8 mouse cellular contexts compared by ENCODE assay signal in the genomic region with DNA sequence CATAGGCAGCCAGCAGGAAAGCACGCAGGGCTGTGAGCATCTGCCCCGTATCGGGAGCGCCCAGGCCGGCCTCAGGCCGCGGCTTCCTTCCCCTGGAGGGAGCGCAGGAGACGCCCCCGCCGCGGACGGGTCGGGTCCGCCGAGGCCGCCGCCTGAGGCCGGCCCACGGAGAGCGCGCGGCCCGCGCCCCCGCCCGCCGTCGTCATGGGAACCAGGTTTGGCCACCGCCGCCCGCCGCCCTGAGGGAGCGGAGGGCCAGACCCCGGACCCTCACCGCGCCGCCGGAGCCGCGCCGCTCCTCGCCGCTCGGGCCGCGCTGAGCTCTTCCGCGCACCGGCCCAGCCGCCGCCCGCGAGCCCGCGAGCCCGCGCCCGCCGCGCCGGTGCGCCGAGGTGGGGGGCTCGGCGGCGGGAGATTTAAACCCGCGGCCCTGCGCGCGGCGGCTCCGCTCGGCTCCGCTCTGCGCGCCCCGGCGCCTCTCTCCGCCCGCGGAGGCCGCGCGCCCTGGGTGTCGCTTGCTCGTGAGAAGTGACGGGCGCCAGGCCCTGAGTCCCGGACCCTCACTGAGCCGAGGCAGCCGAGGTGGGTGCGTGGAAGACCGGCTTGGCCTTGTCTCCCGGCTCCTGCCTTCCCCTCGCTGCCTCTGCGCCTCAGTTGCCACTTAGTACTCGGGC. TPM values are rescaled to one million over a fixed set of nuclear protein-coding genes. Genes with fewer than 3 reads are reported as not detected.
A peak's percentile ranks its signal among the peaks of the same experiment; 100 is the strongest.
DNase-seq lines count a peak whose midpoint lies in the region; ATAC-seq lines count a peak whose summit lies in the region.

A gene (minus strand): TSS at position 389 of the 674 bp plus-strand sequence.

- no peaks in the 10 kb centered on the region for H3K36me3 ChIP-seq in erythroblast, embryonic 14.5 days (ENCODE audit: control insufficient read depth)
- H3K36me3 ChIP-seq in intestine, embryonic 16.5 days (ENCODE audit: control insufficient read depth, insufficient read depth, low read length), result no peaks in the 10 kb centered on the region
- no peaks in the 10 kb centered on the region for H3K36me3 ChIP-seq in limb, embryonic 11.5 days (ENCODE audit: control insufficient read depth, insufficient read depth, low read length)
- no peaks in the 10 kb centered on the region for H3K36me3 ChIP-seq in midbrain, embryonic 12.5 days

- H3K9me3 ChIP-seq in erythroblast, embryonic 14.5 days (ENCODE audit: control insufficient read depth, low read length), result peaks cover 2% of the 10 kb centered on the region; the same call in 1 of the 2 replicates
- H3K9me3 ChIP-seq in intestine, embryonic 16.5 days (ENCODE audit: control insufficient read depth, low read length), result no peaks in the 10 kb centered on the region
- no peaks in the 10 kb centered on the region for H3K9me3 ChIP-seq in limb, embryonic 11.5 days (ENCODE audit: control insufficient read depth, low read length)
- H3K9me3 ChIP-seq in midbrain, embryonic 12.5 days, result no peaks in the 10 kb centered on the region

- ATAC-seq in erythroblast, adult 5-6 weeks (replicated peaks; ENCODE audit: low FRiP score, poor library complexity, severe bottlenecking), result no peak
- ATAC-seq in granulocyte monocyte progenitor cell, adult 5-6 weeks (replicated peaks; ENCODE audit: poor library complexity, severe bottlenecking), result peak; percentile 68
- peak; percentile 85 for ATAC-seq in intestine, embryonic 16.5 days
- peak; percentile 73 for ATAC-seq in limb, embryonic 11.5 days (ENCODE audit: insufficient number of reproducible peaks, low FRiP score, low TSS enrichment, low read depth)
- peak; percentile 94 for ATAC-seq in midbrain, embryonic 12.5 days (ENCODE audit: low FRiP score, low read depth)

- H3K4me3 ChIP-seq in erythroblast, embryonic 14.5 days (replicated peaks), result peak within 1 kb of the TSS; percentile 54
- H3K4me3 ChIP-seq in intestine, embryonic 16.5 days (ENCODE audit: low read length), result peak within 1 kb of the TSS; percentile 72
- H3K4me3 ChIP-seq in limb, embryonic 11.5 days (ENCODE audit: low read depth, low read length), result peak within 1 kb of the TSS; percentile 58
- peak within 1 kb of the TSS; percentile 84 for H3K4me3 ChIP-seq in midbrain, embryonic 12.5 days

- H3K27me3 ChIP-seq in erythroblast, embryonic 14.5 days (ENCODE audit: control insufficient read depth), result peaks cover 48% of the 10 kb centered on the region
- H3K27me3 ChIP-seq in intestine, embryonic 16.5 days (replicated peaks; ENCODE audit: control insufficient read depth, insufficient read depth, low read length), result peaks cover 11% of the 10 kb centered on the region
- peaks cover 5% of the 10 kb centered on the region for H3K27me3 ChIP-seq in limb, embryonic 11.5 days (ENCODE audit: control insufficient read depth, insufficient read depth, low read length)
- H3K27me3 ChIP-seq in midbrain, embryonic 12.5 days, result peaks cover 21% of the 10 kb centered on the region

- DNase-seq in embryo, embryonic 10.5 days (ENCODE audit: low spot score), result peak; percentile 68
- peak; percentile 70 for DNase-seq in limb, embryonic 11.5 days (ENCODE audit: low spot score)
- DNase-seq in spleen, postnatal 10 days (ENCODE audit: low spot score in 2 of 2), result peak; percentile 23 to 58

- peaks cover 6% of the 10 kb centered on the region for H3K4me1 ChIP-seq in erythroblast, embryonic 14.5 days (ENCODE audit: control insufficient read depth)
- H3K4me1 ChIP-seq in intestine, embryonic 16.5 days (ENCODE audit: control insufficient read depth, insufficient read depth, low read length), result peaks cover 5% of the 10 kb centered on the region; the same call in 1 of the 2 replicates
- no peaks in the 10 kb centered on the region for H3K4me1 ChIP-seq in limb, embryonic 11.5 days (ENCODE audit: control insufficient read depth, insufficient read depth, low read length)
- H3K4me1 ChIP-seq in midbrain, embryonic 12.5 days, result 0 out of 2 replicates have a peak, but pooled peaks cover 4% of the 10 kb centered on the region

- no peak within 1 kb of the TSS for H3K27ac ChIP-seq in intestine, embryonic 16.5 days (ENCODE audit: low read length)
- no peak within 1 kb of the TSS for H3K27ac ChIP-seq in limb, embryonic 11.5 days (replicated peaks; ENCODE audit: low read depth, low read length)
- H3K27ac ChIP-seq in midbrain, embryonic 12.5 days (replicated peaks), result peak within 1 kb of the TSS; percentile 56

- peak within 1 kb of the TSS; percentile 99 for H3K4me2 ChIP-seq in intestine, embryonic 16.5 days (ENCODE audit: low read depth, low read length)
- H3K4me2 ChIP-seq in limb, embryonic 11.5 days (ENCODE audit: low read depth, severe bottlenecking), result peak within 1 kb of the TSS; percentile 90
- peak within 1 kb of the TSS; percentile 89 for H3K4me2 ChIP-seq in midbrain, embryonic 12.5 days (replicated peaks)

- WGBS in intestine, embryonic 16.5 days, result 1% methylated on average over 62 of the region's 99 CpGs
- under 1% methylated on average over 54 of the region's 99 CpGs for WGBS in limb, embryonic 11.5 days
- WGBS in midbrain, embryonic 12.5 days, result under 1% methylated on average over 68 of the region's 99 CpGs

- H3K9ac ChIP-seq in intestine, embryonic 16.5 days (ENCODE audit: low read depth, low read length), result peak within 1 kb of the TSS; percentile 69
- H3K9ac ChIP-seq in limb, embryonic 11.5 days (ENCODE audit: low read length), result peak within 1 kb of the TSS; percentile 77
- peak within 1 kb of the TSS; percentile 81 for H3K9ac ChIP-seq in midbrain, embryonic 12.5 days (replicated peaks)

RNA-seq across cellular contexts. Expression of the gene that starts here (rescaled TPM):
- 0.01 TPM in 1 of 2 replicates, not detected in the other for polyA plus RNA-seq in erythroblast, embryonic 14.5 days (2012)
- total RNA-seq in erythroblast, adult 5-6 weeks (2015; ENCODE audit: low replicate concordance), result not detected in 2 replicates
- total RNA-seq in erythroblast, adult 5-6 weeks (2017; ENCODE audit: low replicate concordance), result 1.4 and 2.1 TPM in 2 replicates
- not detected in 2 replicates for total RNA-seq in granulocyte monocyte progenitor cell, adult 5-6 weeks (2014; fragmentation: Nextera tagmentation)
- 0.10 and 0.86 TPM in 2 replicates for total RNA-seq in granulocyte monocyte progenitor cell, adult 5-6 weeks (2017)
- 0.64 and 0.80 TPM in 2 replicates for polyA plus RNA-seq in intestine, embryonic 16.5 days (2015; fragmentation: Nextera tagmentation; extraction: Ambion mirVana)
- 0.84 and 1.2 TPM in 2 replicates for polyA plus RNA-seq in limb, embryonic 11.5 days (2014; fragmentation: Nextera tagmentation; extraction: Ambion mirVana)
- polyA plus RNA-seq in midbrain, embryonic 12.5 days (2016; fragmentation: Nextera tagmentation; extraction: Ambion mirVana), result 6.7 and 6.9 TPM in 2 replicates

Comparison
In these comparisons a context has a peak if more than half of its experiments do, and no peak if none do; other contexts are left out.
1. Peak in ATAC-seq in granulocyte monocyte progenitor cell, adult 5-6 weeks; RNA of the gene not detected or under 1 TPM.
2. Peak in ATAC-seq, H3K4me3 ChIP-seq, H3K9ac ChIP-seq and H3K4me2 ChIP-seq in intestine, embryonic 16.5 days; RNA of the gene not detected or under 1 TPM.